Mouse (Mus musculus) liver, postnatal 0 days (tissue): ENCODE results near the gene Ghdc. TPM values are rescaled to one million over a fixed set of nuclear protein-coding genes. Genes with fewer than 3 reads are reported as not detected.

Source experiments
- ATAC-seq: fragments of 200-750 bp; cut with Nextera tagmentation; 2 replicates; pipeline ENCODE4 v1.8.0; 2017; ENCODE audit warnings: mild to moderate bottlenecking, moderate library complexity
- DNase-seq: peaks from one replicate; pipeline ENCODE4 v3.0.0-alpha.2; 2016
- H3K27ac ChIP-seq: fragments of 300-500 bp; sonication (generic); 2 replicates; pipeline ENCODE4 v1.5.1; 2014; ENCODE audit warnings: antibody characterized with exemption, moderate library complexity, mild to moderate bottlenecking, low read depth
- H3K27me3 ChIP-seq: fragments of 300-500 bp; sonication (generic); 2 replicates; pipeline ENCODE4 v1.6.1; 2014; ENCODE audit warnings: low read length, control low read depth, mixed read lengths; ENCODE audit not compliant: insufficient read depth
- H3K36me3 ChIP-seq: fragments of 300-500 bp; sonication (generic); replicated peaks from 2 replicates; pipeline ENCODE4 v1.6.1; 2014; ENCODE audit warnings: mild to moderate bottlenecking, control low read depth, low read length, moderate library complexity, mixed read lengths; ENCODE audit not compliant: insufficient read depth
- H3K4me1 ChIP-seq: fragments of 300-500 bp; sonication (generic); 2 replicates; pipeline ENCODE4 v1.6.1; 2014; ENCODE audit warnings: antibody characterized with exemption, mild to moderate bottlenecking, control low read depth; ENCODE audit not compliant: insufficient read depth
- H3K4me2 ChIP-seq: fragments of 300-500 bp; sonication (generic); 2 replicates; pipeline ENCODE4 v1.6.1; 2014; ENCODE audit warnings: low read depth, mild to moderate bottlenecking, low read length, moderate library complexity, mixed read lengths
- H3K4me3 ChIP-seq: fragments of 300-500 bp; sonication (generic); 2 replicates; pipeline ENCODE4 v1.5.1; 2014; ENCODE audit warnings: low read depth, low read length
- H3K9ac ChIP-seq: fragments of 300-500 bp; sonication (generic); replicated peaks from 2 replicates; pipeline ENCODE4 v1.6.1; 2014; ENCODE audit warnings: mild to moderate bottlenecking, moderate library complexity
- H3K9me3 ChIP-seq: fragments of 300-500 bp; sonication (generic); 2 replicates; pipeline ENCODE4 v1.6.1; 2016; ENCODE audit warnings: mild to moderate bottlenecking, control low read depth, low read length, mixed read lengths
- CTCF ChIP-seq: sonication (generic); IDR thresholded peaks from 2 replicates; pipeline ENCODE4 v1.5.1; 2016; ENCODE audit warnings: antibody characterized with exemption, low read depth
- EP300 ChIP-seq: IDR thresholded peaks from 2 replicates; pipeline ENCODE4 v1.6.1; 2016; ENCODE audit warnings: antibody characterized with exemption, low read depth, mild to moderate bottlenecking
- WGBS: fragments of 180-500 bp; shearing (Covaris S2); extraction: QIAGEN DNeasy Blood & Tissue Kit; methylation state at CpG from one replicate; pipeline ENCODE4 v1.1.7; 2014; ENCODE audit not compliant: insufficient replicate concordance; 5-methylcytosine and 5-hydroxymethylcytosine counted together
- polyA plus RNA-seq: library from polyadenylated mRNA; unstranded; fragments of >200 nt; fragmentation: Nextera tagmentation; extraction: Ambion mirVana; gene quantifications from 2 replicates; pipeline ENCODE4 v1.2.1, GENCODE M21; 2015

Ghdc gene
- polyA plus RNA-seq, 1 experiment from 2014 or later, result 1.9 TPM

- TF ChIP-seq CTCF (no peak), EP300 (no peak)
These were observed 50.9 kb downstream of the Ghdc start for GRCm38 (mm10) chr11:100719893-100720292.

GRCm38 (mm10) chr11:100719312-100719711 is 51.4 kb downstream of the Ghdc start:
- 77% methylated on average over 3 of the region's 3 CpGs for WGBS

More at GRCm38 (mm10) chr11:100719893-100720292, 50.9 kb downstream of the Ghdc start:
- DNase-seq, result no peak
- Histone ChIP-seq H3K9me3 (no peaks in the 10 kb centered on the region), H3K9ac (no peak overlapping the region), H3K27ac (peak overlapping the region; percentile 71), H3K4me1 (peaks cover 43% of the 10 kb centered on the region), H3K36me3 (peaks cover 44% of the 10 kb centered on the region), H3K27me3 (no peaks in the 10 kb centered on the region), H3K4me3 (no peak overlapping the region), H3K4me2 (no peak overlapping the region)
- 84% methylated on average over 11 of the region's 11 CpGs for WGBS
- ATAC-seq, result no peak

GRCm38 (mm10) chr11:100718866-100719265 is 51.9 kb downstream of the Ghdc start:
- WGBS, result 86% methylated on average over 4 of the region's 4 CpGs
- Histone ChIP-seq H3K36me3 (peaks cover 47% of the 10 kb centered on the region), H3K4me1 (peaks cover 41% of the 10 kb centered on the region), H3K27me3 (no peaks in the 10 kb centered on the region), H3K4me2 (no peak overlapping the region), H3K4me3 (no peak overlapping the region), H3K9ac (no peak overlapping the region), H3K27ac (no peak overlapping the region), H3K9me3 (no peaks in the 10 kb centered on the region)
- DNase-seq (no peak), ATAC-seq (no peak)
- no peak for TF ChIP-seq CTCF
- TF ChIP-seq EP300, result no peak

More at GRCm38 (mm10) chr11:100719312-100719711, 51.4 kb downstream of the Ghdc start:
- no peak overlapping the region for H3K9ac ChIP-seq
- H3K4me3 ChIP-seq, result no peak overlapping the region
- ATAC-seq, result peak; percentile 28
- no peaks in the 10 kb centered on the region for H3K9me3 ChIP-seq
- no peak for TF ChIP-seq EP300
- no peak for TF ChIP-seq CTCF
- no peak overlapping the region for H3K4me2 ChIP-seq
- H3K36me3 ChIP-seq, result peaks cover 47% of the 10 kb centered on the region
- no peaks in the 10 kb centered on the region for H3K27me3 ChIP-seq
- peak overlapping the region; percentile 71 for H3K27ac ChIP-seq
- H3K4me1 ChIP-seq, result peaks cover 39% of the 10 kb centered on the region
- no peak for DNase-seq

- H3K27me3 ChIP-seq, result no peaks in the 10 kb centered on the region
- no peak for TF ChIP-seq CTCF
- TF ChIP-seq EP300, result no peak
- peaks cover 47% of the 10 kb centered on the region for H3K36me3 ChIP-seq
- ATAC-seq (no peak), DNase-seq (no peak)
- H3K9ac ChIP-seq, result no peak overlapping the region
- H3K9me3 ChIP-seq, result no peaks in the 10 kb centered on the region
- H3K4me1 ChIP-seq, result peaks cover 42% of the 10 kb centered on the region
- H3K4me3 ChIP-seq, result no peak overlapping the region
- no peak overlapping the region for H3K27ac ChIP-seq
- WGBS, result 88% methylated on average over 7 of the region's 7 CpGs
- H3K4me2 ChIP-seq, result no peak overlapping the region
These were observed 52.3 kb downstream of the Ghdc start for GRCm38 (mm10) chr11:100718462-100718861.

- Histone ChIP-seq H3K4me3 (no peak overlapping the region), H3K4me1 (peaks cover 37% of the 10 kb centered on the region), H3K4me2 (no peak overlapping the region), H3K9me3 (no peaks in the 10 kb centered on the region), H3K27me3 (no peaks in the 10 kb centered on the region), H3K9ac (no peak overlapping the region), H3K36me3 (peaks cover 47% of the 10 kb centered on the region), H3K27ac (no peak overlapping the region)
- TF ChIP-seq EP300, result no peak
- TF ChIP-seq CTCF, result no peak
- DNase-seq, result no peak
- ATAC-seq, result no peak
- WGBS, result 81% methylated on average over 3 of the region's 3 CpGs
These were observed 54.1 kb downstream of the Ghdc start for GRCm38 (mm10) chr11:100716649-100717048.

Other genes starting within 250 kb of the Ghdc start
- 24.4 and 29.8 TPM in 2 replicates for gene Acly, start 243.0 kb downstream of the Ghdc start, polyA plus RNA-seq
- gene Ttc25, start 225.3 kb downstream of the Ghdc start, polyA plus RNA-seq, result 0.11 and 0.22 TPM in 2 replicates
- 20.2 and 21.9 TPM in 2 replicates for gene Cnp, start 196.1 kb downstream of the Ghdc start, polyA plus RNA-seq
- gene Nkiras2, start 151.7 kb downstream of the Ghdc start, polyA plus RNA-seq, result 18.3 and 19.2 TPM in 2 replicates
- gene Dnajc7, start 150.8 kb downstream of the Ghdc start, polyA plus RNA-seq, result 45.1 and 49.1 TPM in 2 replicates
- gene Zfp385c, start 78.5 kb downstream of the Ghdc start, polyA plus RNA-seq, result not detected in 2 replicates
- 3.9 and 4.5 TPM in 2 replicates for gene Dhx58, start 66.7 kb downstream of the Ghdc start, polyA plus RNA-seq
- 8.5 and 9.2 TPM in 2 replicates for gene Kat2a, start 58.5 kb downstream of the Ghdc start, polyA plus RNA-seq
- gene Hspb9, start 57.1 kb downstream of the Ghdc start, polyA plus RNA-seq, result 0.35 and 0.40 TPM in 2 replicates
- gene Rab5c, start 32.7 kb downstream of the Ghdc start, polyA plus RNA-seq, result 16.6 and 17.0 TPM in 2 replicates
- not detected in 2 replicates for gene Kcnh4, start 11.0 kb downstream of the Ghdc start, polyA plus RNA-seq
- gene Hcrt, start 8.0 kb downstream of the Ghdc start, polyA plus RNA-seq, result not detected in 2 replicates
- gene Stat5b, start 79.8 kb upstream of the Ghdc start, polyA plus RNA-seq, result 15.4 and 16.4 TPM in 2 replicates
- 4.7 and 6.0 TPM in 2 replicates for gene Stat5a, start 88.4 kb upstream of the Ghdc start, polyA plus RNA-seq
- 44.9 and 53.7 TPM in 2 replicates for gene Stat3, start 168.6 kb upstream of the Ghdc start, polyA plus RNA-seq
- 27.5 and 28.5 TPM in 2 replicates for gene Cavin1, start 199.9 kb upstream of the Ghdc start, polyA plus RNA-seq
- gene Atp6v0a1, start 238.5 kb upstream of the Ghdc start, polyA plus RNA-seq, result 25.0 and 29.4 TPM in 2 replicates